Mouse (Mus musculus): ENCODE results near the gene Tars. TPM values are rescaled to one million over a fixed set of nuclear protein-coding genes. Genes with fewer than 3 reads are reported as not detected.

Gene Tars
- total RNA-seq, 2 experiments from 2014 or later = 18.9 to 23.6 TPM

GRCm38 (mm10) chr15:11370477-11371085, 28.9 kb downstream of the Tars start:
- intact Hi-C loops (cut with DNase I) = no loop called here
- DNase-seq = no peak

- intact Hi-C loops (cut with DNase I) = no loop called here
- DNase-seq = no peak
These were observed 29.9 kb downstream of the Tars start for GRCm38 (mm10) chr15:11369572-11369971.

- intact Hi-C loops (cut with DNase I) = no loop called here
These were observed 34.7 kb downstream of the Tars start for GRCm38 (mm10) chr15:11364795-11365194.

GRCm38 (mm10) chr15:11364112-11364511, 35.4 kb downstream of the Tars start:
- intact Hi-C loops (cut with DNase I) = no loop called here
- no peak for DNase-seq

More at GRCm38 (mm10) chr15:11364795-11365194, 34.7 kb downstream of the Tars start:
- peak in 1 of 2 experiments; percentile 26 for DNase-seq

- DNase-seq = no peak
- intact Hi-C loops (cut with DNase I) = no loop called here
These were observed 37.6 kb downstream of the Tars start for GRCm38 (mm10) chr15:11361824-11362223.

- intact Hi-C loops (cut with DNase I) = no loop called here
- DNase-seq = no peak
These were observed 38.6 kb downstream of the Tars start for GRCm38 (mm10) chr15:11360888-11361287.

GRCm38 (mm10) chr15:11357501-11357900, 42.0 kb downstream of the Tars start:
- no peak for DNase-seq

GRCm38 (mm10) chr15:11355865-11356264, 43.6 kb downstream of the Tars start:
- DNase-seq = no peak
- intact Hi-C loops (cut with DNase I) = no loop called here

More at GRCm38 (mm10) chr15:11357501-11357900, 42.0 kb downstream of the Tars start:
- intact Hi-C loops (cut with DNase I) = no loop called here

GRCm38 (mm10) chr15:11339467-11340180, 59.8 kb downstream of the Tars start:
- intact Hi-C loops (cut with DNase I) = no loop called here
- no peak for DNase-seq

Data from heart, postnatal 14 days (tissue).